Comparison of ENCODE assay signal across 11 mouse cellular contexts in the genomic region with DNA sequence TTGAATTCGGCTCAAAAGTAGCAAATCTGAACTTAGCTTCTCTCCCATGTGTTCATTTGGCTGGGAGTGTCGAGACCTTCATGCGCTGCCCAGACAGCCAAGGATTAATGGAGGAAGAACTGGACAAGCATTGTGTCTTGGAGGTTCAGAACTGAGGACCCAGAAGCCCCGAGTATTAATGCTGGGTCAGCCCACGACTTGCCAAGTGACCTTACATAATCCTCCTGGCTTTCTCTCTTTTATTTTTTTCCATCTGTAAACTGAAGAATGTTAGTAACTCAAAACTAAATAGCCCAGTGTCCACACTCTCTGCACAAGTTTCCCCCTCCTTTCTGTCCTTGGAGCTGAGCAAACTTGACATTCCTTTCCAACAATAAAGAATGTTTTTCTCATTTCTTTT.
DNase-seq lines count a peak whose midpoint lies in the region; ATAC-seq and TF ChIP-seq lines count a peak whose summit lies in the region.
"Had no signal": no experiment of that assay in that cellular context is flagged by ENCODE, and none has a peak within 500 bp of the region (broad histone marks: within the 10 kb centered on the region; RNA-seq: fewer than 3 reads in every experiment).

No protein-coding gene starts in this region.

- no peak overlapping the region for H3K4me3 ChIP-seq in heart, adult 2 months
- no peak overlapping the region for H3K4me3 ChIP-seq in heart, embryonic 10.5 days
- no peak overlapping the region for H3K4me3 ChIP-seq in kidney, embryonic 16.5 days (ENCODE audit: low read length)
- H3K4me3 ChIP-seq: erythroblast, embryonic 14.5 days; liver, embryonic 12.5 days had no signal

- no peaks in the 10 kb centered on the region for H3K9me3 ChIP-seq in heart, embryonic 10.5 days
- peaks cover 4% of the 10 kb centered on the region; the same call in 1 of the 2 replicates for H3K9me3 ChIP-seq in kidney, embryonic 16.5 days (ENCODE audit: low read length)
- H3K9me3 ChIP-seq: liver, embryonic 12.5 days had no signal

- H3K9ac ChIP-seq in heart, adult 2 months (ENCODE audit: low read depth, low read length), result no peak overlapping the region
- H3K9ac ChIP-seq in kidney, embryonic 16.5 days (replicated peaks; ENCODE audit: low read length), result no peak overlapping the region
- H3K9ac ChIP-seq: liver, embryonic 12.5 days had no signal

- H3K27me3 ChIP-seq in heart, adult 2 months (ENCODE audit: control insufficient read depth, insufficient read depth, low read length), result no peaks in the 10 kb centered on the region
- H3K27me3 ChIP-seq in heart, embryonic 10.5 days (ENCODE audit: insufficient read depth, poor library complexity, severe bottlenecking), result no peaks in the 10 kb centered on the region
- H3K27me3 ChIP-seq in kidney, embryonic 16.5 days (ENCODE audit: insufficient read depth, low read length), result no peaks in the 10 kb centered on the region
- H3K27me3 ChIP-seq: liver, embryonic 12.5 days had no signal

- TF ChIP-seq POLR2A in heart, adult 2 months (IDR thresholded peaks at IDR 0.05; ENCODE audit: insufficient read depth, low read depth, low read length), result no peak

- H3K36me3 ChIP-seq in heart, adult 2 months (ENCODE audit: control insufficient read depth, insufficient read depth, low read length), result no peaks in the 10 kb centered on the region
- H3K36me3 ChIP-seq in heart, embryonic 10.5 days, result no peaks in the 10 kb centered on the region
- H3K36me3 ChIP-seq in kidney, embryonic 16.5 days (ENCODE audit: insufficient read depth, low read length), result no peaks in the 10 kb centered on the region
- H3K36me3 ChIP-seq: liver, embryonic 12.5 days had no signal

- no peaks in the 10 kb centered on the region for H3K79me2 ChIP-seq in heart, adult 2 months (replicated peaks; ENCODE audit: control insufficient read depth, insufficient read depth, low read length)

- H3K27ac ChIP-seq in heart, adult 2 months, result peak overlapping the region; percentile 47; the same call in 1 of the 2 replicates
- H3K27ac ChIP-seq in heart, embryonic 10.5 days, result no peak overlapping the region
- H3K27ac ChIP-seq in kidney, embryonic 16.5 days (ENCODE audit: low read length), result peak overlapping the region; percentile 70
- H3K27ac ChIP-seq: liver, embryonic 12.5 days had no signal

- ATAC-seq in kidney, embryonic 16.5 days (ENCODE audit: low FRiP score, low TSS enrichment), result peak; percentile 71; the same call in 1 of the 2 replicates
- ATAC-seq: liver, embryonic 12.5 days had no signal

- DNase-seq in heart, adult 2 months, result peak in 1 of 2 experiments; percentile 54
- no peak for DNase-seq in heart, embryonic 10.5 days (ENCODE audit: low spot score)
- DNase-seq in gastrocnemius, postnatal 25 days, result peak; percentile 71
- DNase-seq in ovary, postnatal 36 days (ENCODE audit: low spot score), result peak; percentile 34
- DNase-seq in right cerebral cortex, postnatal 10 days (ENCODE audit: low spot score in 2 of 2), result no peak
- no peak for DNase-seq in T-cell, adult 2 months (ENCODE audit: low spot score)
- no peak for DNase-seq in cerebellum, adult 18-20 months
- DNase-seq: midbrain, embryonic 14.5 days had no signal

- H3K4me2 ChIP-seq in kidney, embryonic 16.5 days (replicated peaks; ENCODE audit: low read depth, low read length), result no peak overlapping the region
- H3K4me2 ChIP-seq: liver, embryonic 12.5 days had no signal

- intact Hi-C loops in heart, adult 2 months (cut with DNase I), result no loop called here

- H3K4me1 ChIP-seq in heart, adult 2 months (ENCODE audit: control insufficient read depth, insufficient read depth, low read length), result peaks cover 5% of the 10 kb centered on the region
- H3K4me1 ChIP-seq in heart, embryonic 10.5 days, result peaks cover 8% of the 10 kb centered on the region; the same call in 1 of the 2 replicates
- peaks cover 5% of the 10 kb centered on the region; the same call in 1 of the 2 replicates for H3K4me1 ChIP-seq in kidney, embryonic 16.5 days (ENCODE audit: insufficient read depth, low read length)

- no peak for TF ChIP-seq CTCF in heart, adult 2 months (IDR thresholded peaks at IDR 0.05)

- 0 out of 2 replicates have a peak, but pooled peaks have one; percentile 29 for TF ChIP-seq EP300 in heart, adult 2 months (IDR thresholded peaks at IDR 0.05; ENCODE audit: insufficient read depth, low read depth, low read length)

- WGBS in heart, adult 2 months, result 47% methylated on average over 5 of the region's 5 CpGs
- 73% methylated on average over 5 of the region's 5 CpGs for WGBS in heart, embryonic 10.5 days
- WGBS in kidney, embryonic 16.5 days, result 39% methylated on average over 5 of the region's 5 CpGs

Comparison
In these comparisons a context has a peak if more than half of its experiments do, and no peak if none do; other contexts are left out.
1. DNase-seq: peak in gastrocnemius, postnatal 25 days (single experiment) and ovary, postnatal 36 days (single experiment); none in heart, embryonic 10.5 days (single experiment), right cerebral cortex, postnatal 10 days (0 of 2), T-cell, adult 2 months (single experiment) and cerebellum, adult 18-20 months (0 of 2).